Mouse (Mus musculus): ENCODE data around the gene Sbno2.

The Sbno2 gene

DNA sequence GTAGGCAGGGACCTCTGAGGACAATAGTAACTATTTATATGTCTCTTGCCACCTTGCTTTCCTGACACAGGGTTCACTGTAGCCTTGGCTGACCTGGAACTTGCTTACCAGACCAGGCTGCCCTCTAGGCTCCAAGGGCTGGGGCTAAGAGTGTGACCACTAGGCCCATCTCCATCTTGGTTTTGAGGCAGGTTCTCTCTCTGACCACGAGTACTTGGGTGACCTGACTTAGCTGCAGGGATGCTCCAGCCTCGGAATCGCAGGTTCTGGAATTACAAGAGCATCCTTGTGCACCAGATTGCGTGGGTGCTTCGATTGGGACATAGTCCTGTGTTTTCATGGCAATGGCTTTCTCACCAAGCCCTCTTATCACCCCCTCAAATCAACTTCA is 53.0 kb downstream of the Sbno2 start:
- CTCF ChIA-PET, result interaction anchor here (0.6 to 1.9 kb wide), 19 partner anchors 10 to 181 kb away, joined by 3 to 9 read pairs (median 4); partner anchors contain the start of genes Mum1 (in 1 of the 4), Polr2e (in 1 of the 4) and Tmem259 (in 1 of the 4)
- POLR2A ChIA-PET, result interaction anchor here (0.5 to 29.7 kb wide), 106 partner anchors 7 to 1217 kb away, joined by 3 to 849 read pairs (median 7); partner anchors contain the start of genes Gpx4 (in 3 of the 4), Polr2e (in 3 of the 4), Ptbp1 (in 3 of the 4) and Stk11 (in 3 of the 4)

DNA sequence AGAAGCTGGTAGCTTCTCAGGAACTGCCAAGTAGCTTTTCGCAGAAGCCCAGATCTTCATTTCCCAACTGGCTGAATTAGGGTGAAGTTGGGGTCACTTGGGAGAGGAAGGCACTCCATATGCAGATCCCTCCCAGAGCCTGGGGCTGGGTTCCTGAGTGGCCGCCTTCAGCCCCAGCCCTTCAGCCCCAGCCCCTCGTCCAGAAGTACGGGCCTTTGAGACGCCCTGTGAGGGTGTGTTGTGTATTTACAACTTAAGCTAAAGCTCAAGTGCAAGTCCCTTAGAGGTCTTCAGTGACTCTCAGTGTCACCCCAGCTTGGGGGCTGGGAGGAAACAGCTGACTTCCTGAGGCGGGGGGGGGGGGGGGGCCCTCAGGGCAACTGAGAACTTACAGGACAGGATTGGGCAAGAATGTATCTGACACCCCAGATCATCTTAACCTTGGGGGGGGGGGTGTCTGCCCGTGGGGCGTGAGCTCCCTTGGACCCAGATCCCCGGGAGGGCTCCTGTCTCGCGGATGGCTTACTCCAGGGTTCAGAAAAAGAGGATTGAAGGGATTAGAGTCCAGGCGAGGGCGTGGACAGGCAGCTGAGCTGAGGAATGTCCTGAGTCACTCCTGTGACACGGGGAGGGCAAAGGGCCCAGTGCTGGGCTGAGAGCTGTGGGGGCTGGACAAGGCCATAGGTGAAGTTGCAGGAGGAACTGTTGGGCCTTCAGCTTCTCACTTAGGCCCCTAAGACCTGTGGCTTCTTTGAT is 53.6 kb downstream of the Sbno2 start:
- POLR2A ChIA-PET, result interaction anchor here (0.5 to 29.7 kb wide), 145 partner anchors 7 to 1661 kb away, joined by 3 to 849 read pairs (median 6); partner anchors contain the start of genes Dazap1 (in 3 of the 4), Gpx4 (in 3 of the 4), Polr2e (in 3 of the 4) and Ptbp1 (in 3 of the 4)

DNA sequence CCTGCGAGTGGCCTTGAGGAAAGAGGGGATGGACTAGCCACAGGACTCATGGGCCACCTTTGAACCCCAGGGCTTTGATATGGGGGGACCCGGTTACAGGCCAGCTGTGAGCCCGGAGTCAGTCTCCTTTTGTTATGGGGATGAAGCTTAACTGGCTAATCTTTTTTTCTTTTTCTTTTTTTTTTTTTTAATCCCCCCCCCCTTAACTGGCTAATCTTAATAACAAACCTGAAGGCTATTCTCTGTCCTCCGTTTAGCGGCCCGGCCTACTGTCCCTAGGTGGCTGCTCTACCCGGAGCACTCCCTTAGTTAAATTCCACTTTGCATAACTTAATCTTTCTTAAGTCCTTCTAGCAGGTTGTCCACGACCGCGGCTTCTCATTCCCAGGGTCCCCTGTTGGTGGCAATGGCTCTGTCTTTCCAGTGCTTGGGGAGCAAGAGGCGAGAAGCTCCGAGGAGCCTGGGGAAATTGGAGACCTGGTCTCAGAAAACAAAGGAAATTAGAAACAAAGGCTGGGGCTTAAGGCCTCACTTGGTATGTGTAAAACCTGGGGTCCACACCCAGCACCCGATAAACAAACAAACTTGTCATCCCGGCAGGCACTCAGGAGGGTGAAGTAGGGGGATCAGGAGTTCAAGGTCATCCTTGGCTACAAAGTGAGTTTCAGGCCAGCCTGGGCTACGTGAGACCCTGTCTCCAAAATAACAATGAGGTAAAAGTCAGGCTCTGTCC is 54.3 kb downstream of the Sbno2 start:
- CTCF ChIA-PET, result interaction anchor here (0.6 to 1.8 kb wide), 22 partner anchors 9 to 271 kb away, joined by 3 to 14 read pairs (median 4); partner anchors contain the start of genes Midn (in 1 of the 4), Mum1 (in 1 of the 4), Polr2e (in 1 of the 4) and Tmem259 (in 1 of the 4)

More for the DNA sequence above, 53.6 kb downstream of the Sbno2 start:
- CTCF ChIA-PET, result interaction anchor here (0.6 to 1.9 kb wide), 25 partner anchors 9 to 181 kb away, joined by 3 to 9 read pairs (median 4); partner anchors contain the start of genes Midn (in 1 of the 4), Mum1 (in 1 of the 4), Polr2e (in 1 of the 4) and Tmem259 (in 1 of the 4)

GRCm38 (mm10) chr10:80050244-80050643 is 55.1 kb downstream of the Sbno2 start:
- ChIA-PET CTCF (interaction anchor here in 3 of 4 experiments (0.7 to 1.8 kb wide), 6 partner anchors 9 to 270 kb away, joined by 4 to 5 read pairs (median 4); no protein-coding TSS in a partner anchor), POLR2A (interaction anchor here (0.6 to 29.7 kb wide), 47 partner anchors 7 to 1567 kb away, joined by 3 to 849 read pairs (median 10); partner anchors contain the start of genes Gpx4 (in 3 of the 4), Polr2e (in 3 of the 4), Tmem259 (in 3 of the 4) and Cnn2 (in 2 of the 4))

More for the DNA sequence above, 54.3 kb downstream of the Sbno2 start:
- POLR2A ChIA-PET, result interaction anchor here (0.5 to 29.7 kb wide), 136 partner anchors 8 to 1725 kb away, joined by 3 to 849 read pairs (median 6); partner anchors contain the start of genes Dazap1 (in 3 of the 4), Gpx4 (in 3 of the 4), Polr2e (in 3 of the 4) and Ptbp1 (in 3 of the 4)

GRCm38 (mm10) chr10:80048834-80049233 is 56.5 kb downstream of the Sbno2 start:
- POLR2A ChIA-PET, result interaction anchor here in 3 of 4 experiments (0.5 to 29.7 kb wide), 28 partner anchors 6 to 1222 kb away, joined by 3 to 849 read pairs (median 5); partner anchors contain the start of genes Polr2e (in 3 of the 3), Tmem259 (in 2 of the 3), Cirbp (in 1 of the 3) and Cnn2 (in 1 of the 3)
- CTCF ChIA-PET, result interaction anchor here in 1 of 4 experiments (0.6 kb wide), 1 partner anchor 17 kb away, joined by 4 read pairs; no protein-coding TSS in a partner anchor

GRCm38 (mm10) chr10:80048396-80048795 is 57.0 kb downstream of the Sbno2 start:
- CTCF ChIA-PET, result interaction anchor here in 2 of 4 experiments (0.6 to 0.7 kb wide), 2 partner anchors 15 to 17 kb away, joined by 3 to 4 read pairs; no protein-coding TSS in a partner anchor
- POLR2A ChIA-PET, result interaction anchor here in 3 of 4 experiments (0.5 to 29.7 kb wide), 39 partner anchors 2 to 1223 kb away, joined by 3 to 849 read pairs (median 4); partner anchors contain the start of genes Polr2e (in 2 of the 3), Tmem259 (in 2 of the 3), Cirbp (in 1 of the 3) and Cnn2 (in 1 of the 3)

- ChIA-PET CTCF (interaction anchor here in 2 of 4 experiments (0.6 to 1.5 kb wide), 3 partner anchors 55 to 327 kb away, joined by 3 to 5 read pairs (median 3); no protein-coding TSS in a partner anchor), POLR2A (interaction anchor here in 3 of 4 experiments (0.5 to 29.7 kb wide), 29 partner anchors 3 to 374 kb away, joined by 3 to 849 read pairs (median 6); partner anchors contain the start of genes Polr2e (in 2 of the 3), Tmem259 (in 2 of the 3), Cirbp (in 1 of the 3) and Cnn2 (in 1 of the 3))
Measured at GRCm38 (mm10) chr10:80047041-80047565, 58.3 kb downstream of the Sbno2 start, which contains the start of gene Gpx4. Gpx4 (plus strand) TSS chr10:80047166.

DNA sequence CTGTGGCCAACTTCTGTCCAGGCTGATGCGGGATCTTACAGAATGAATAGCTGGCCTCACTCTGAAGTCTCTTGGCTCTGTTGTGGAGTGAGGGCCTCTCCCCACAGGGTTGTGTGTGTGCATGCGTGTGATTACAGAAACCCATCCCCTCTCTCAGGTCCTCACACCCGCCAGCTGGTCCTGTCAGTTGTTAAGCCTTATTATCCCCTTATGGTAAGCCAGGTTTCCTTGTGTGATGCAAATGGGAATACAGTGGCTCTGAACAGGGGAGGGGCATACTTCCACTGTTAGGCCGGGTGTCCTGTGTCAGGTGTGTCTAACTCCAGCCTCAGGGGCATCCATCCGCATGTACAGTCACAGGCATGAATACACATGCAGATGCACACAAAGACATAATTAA is 59.6 kb downstream of the Sbno2 start:
- ChIA-PET CTCF (interaction anchor here in 3 of 4 experiments (0.6 to 1.6 kb wide), 9 partner anchors 8 to 358 kb away, joined by 3 to 6 read pairs (median 3); partner anchors contain the start of gene Wdr18 (in 1 of the 3)), POLR2A (interaction anchor here (0.6 to 29.7 kb wide), 40 partner anchors 4 to 516 kb away, joined by 3 to 849 read pairs (median 4); partner anchors contain the start of genes Tmem259 (in 3 of the 4), Polr2e (in 2 of the 4), Cnn2 (in 1 of the 4) and Gpx4 (in 1 of the 4))

- POLR2A ChIA-PET, result interaction anchor here (0.5 to 29.7 kb wide), 45 partner anchors 5 to 1436 kb away, joined by 3 to 849 read pairs (median 4); partner anchors contain the start of genes Tmem259 (in 3 of the 4), Polr2e (in 2 of the 4), 1600002K03Rik (in 1 of the 4) and Cnn2 (in 1 of the 4)
- CTCF ChIA-PET, result interaction anchor here in 3 of 4 experiments (0.6 to 1.6 kb wide), 12 partner anchors 8 to 358 kb away, joined by 3 to 9 read pairs (median 3); partner anchors contain the start of gene Wdr18 (in 1 of the 3)
Measured at GRCm38 (mm10) chr10:80045364-80045763, 60.0 kb downstream of the Sbno2 start.

- CTCF ChIA-PET, result interaction anchor here in 1 of 4 experiments (0.6 kb wide), 1 partner anchor 278 kb away, joined by 3 read pairs; the partner anchor contains the start of gene Rnf126
Measured at GRCm38 (mm10) chr10:80044087-80044486, 61.3 kb downstream of the Sbno2 start.

DNA sequence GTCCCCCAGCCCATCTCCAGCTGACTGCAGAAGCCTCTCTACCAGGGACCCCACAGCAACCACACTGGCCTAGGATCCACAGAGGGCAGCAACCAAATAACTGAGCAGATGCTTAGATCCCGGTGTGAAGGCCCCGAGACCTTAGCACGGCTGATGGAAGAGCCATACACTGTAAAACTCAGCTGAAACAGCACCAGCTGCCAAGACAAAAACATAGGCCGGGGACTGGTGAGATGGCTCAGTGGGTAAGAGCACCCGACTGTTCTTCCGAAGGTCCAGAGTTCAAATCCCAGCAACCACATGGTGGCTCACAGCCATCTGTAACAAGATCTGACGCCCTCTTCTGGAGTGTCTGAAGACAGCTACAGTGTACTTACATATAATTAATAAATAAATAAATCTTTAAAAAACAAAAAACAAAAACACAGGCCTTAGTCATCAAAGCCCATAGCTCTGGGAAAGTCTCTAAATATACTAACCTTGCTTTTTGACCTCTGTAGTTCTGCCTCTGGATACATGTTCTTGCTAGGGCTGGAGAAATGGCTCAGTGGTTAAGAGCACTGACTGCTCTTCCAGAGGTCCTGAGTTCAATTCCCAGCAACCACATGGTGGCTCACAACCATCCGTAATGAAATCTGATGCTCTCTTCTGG is 63.8 kb downstream of the Sbno2 start:
- ChIA-PET POLR2A (interaction anchor here (0.8 to 29.7 kb wide), 21 partner anchors 6 to 133 kb away, joined by 3 to 849 read pairs (median 5); partner anchors contain the start of genes Tmem259 (in 2 of the 4), Cnn2 (in 1 of the 4), Gpx4 (in 1 of the 4) and Polr2e (in 1 of the 4)), CTCF (interaction anchor here in 2 of 4 experiments (1.0 to 2.0 kb wide), 3 partner anchors 10 to 22 kb away, joined by 3 to 5 read pairs (median 3); no protein-coding TSS in a partner anchor)

More at GRCm38 (mm10) chr10:80044087-80044486, 61.3 kb downstream of the Sbno2 start:
- POLR2A ChIA-PET, result interaction anchor here in 3 of 4 experiments (0.5 to 29.7 kb wide), 18 partner anchors 6 to 625 kb away, joined by 3 to 849 read pairs (median 6); partner anchors contain the start of genes Polr2e (in 2 of the 3), Tmem259 (in 2 of the 3), Cnn2 (in 1 of the 3) and Gpx4 (in 1 of the 3)

- POLR2A ChIA-PET, result interaction anchor here in 3 of 4 experiments (0.6 to 29.7 kb wide), 24 partner anchors 4 to 304 kb away, joined by 3 to 849 read pairs (median 4); partner anchors contain the start of genes Tmem259 (in 3 of the 3), Gpx4 (in 2 of the 3), Stk11 (in 2 of the 3) and Med16 (in 1 of the 3)
Measured at GRCm38 (mm10) chr10:80039559-80039979, 65.8 kb downstream of the Sbno2 start, which contains the start of gene Polr2e. Polr2e (minus strand) TSS chr10:80039795.

GRCm38 (mm10) chr10:80036832-80037231 is 68.5 kb downstream of the Sbno2 start:
- ChIA-PET CTCF (interaction anchor here in 2 of 4 experiments (0.6 to 0.8 kb wide), 3 partner anchors 9 to 112 kb away, joined by 3 to 4 read pairs (median 3); no protein-coding TSS in a partner anchor), POLR2A (interaction anchor here (0.5 to 29.7 kb wide), 15 partner anchors 8 to 183 kb away, joined by 3 to 849 read pairs (median 5); partner anchors contain the start of genes Gpx4 (in 2 of the 4), Polr2e (in 1 of the 4), Ptbp1 (in 1 of the 4) and Tmem259 (in 1 of the 4))

More at GRCm38 (mm10) chr10:80039559-80039979, 65.8 kb downstream of the Sbno2 start, which contains the start of gene Polr2e:
- CTCF ChIA-PET, result interaction anchor here (0.5 to 1.9 kb wide), 6 partner anchors 12 to 1241 kb away, joined by 3 to 4 read pairs (median 4); no protein-coding TSS in a partner anchor

- CTCF ChIA-PET, result interaction anchor here in 3 of 4 experiments (0.7 to 2.2 kb wide), 4 partner anchors 8 to 152 kb away, joined by 3 to 6 read pairs (median 3); no protein-coding TSS in a partner anchor
- POLR2A ChIA-PET, result interaction anchor here in 3 of 4 experiments (0.5 to 29.7 kb wide), 18 partner anchors 8 to 181 kb away, joined by 3 to 849 read pairs (median 6); partner anchors contain the start of genes Gpx4 (in 3 of the 3), 1600002K03Rik (in 1 of the 3), Arhgap45 (in 1 of the 3) and Cnn2 (in 1 of the 3)
Measured at GRCm38 (mm10) chr10:80035686-80036085, 69.7 kb downstream of the Sbno2 start.
